Comparison of ENCODE assay signal across 19 mouse cellular contexts in genomic region chr19:6226763-6227162, GRCm38 (mm10). TPM values are rescaled to one million over a fixed set of nuclear protein-coding genes. Genes with fewer than 3 reads are reported as not detected.
DNase-seq lines count a peak whose midpoint lies in the region; ATAC-seq and TF ChIP-seq lines count a peak whose summit lies in the region.
"Had no signal": no experiment of that assay in that cellular context is flagged by ENCODE, and none has a peak within 500 bp of the region (broad histone marks: within the 10 kb centered on the region; RNA-seq: fewer than 3 reads in every experiment).

No protein-coding gene starts in this region.

- H3K27me3 ChIP-seq in heart, embryonic 12.5 days (replicated peaks) = no peaks in the 10 kb centered on the region
- H3K27me3 ChIP-seq in midbrain, embryonic 10.5 days (ENCODE audit: low read depth, poor library complexity, severe bottlenecking) = no peaks in the 10 kb centered on the region
- H3K27me3 ChIP-seq in midbrain, embryonic 16.5 days (ENCODE audit: control insufficient read depth, insufficient read depth, low read depth, low read length) = no peaks in the 10 kb centered on the region
- H3K27me3 ChIP-seq in limb, embryonic 12.5 days = no peaks in the 10 kb centered on the region
- H3K27me3 ChIP-seq in intestine, postnatal 0 days (replicated peaks; ENCODE audit: control insufficient read depth, insufficient read depth, low read length) = no peaks in the 10 kb centered on the region
- H3K27me3 ChIP-seq in intestine, embryonic 16.5 days (replicated peaks; ENCODE audit: control insufficient read depth, insufficient read depth, low read length) = no peaks in the 10 kb centered on the region
- H3K27me3 ChIP-seq: embryonic facial prominence, embryonic 15.5 days; kidney, embryonic 15.5 days; midbrain, embryonic 12.5 days had no signal

- peak; percentile 49; the same call in 1 of the 2 replicates for ATAC-seq in heart, embryonic 12.5 days (ENCODE audit: insufficient number of reproducible peaks, low FRiP score)
- no peak for ATAC-seq in midbrain, embryonic 16.5 days
- ATAC-seq in limb, embryonic 12.5 days (ENCODE audit: insufficient number of reproducible peaks, insufficient read depth, low FRiP score, low TSS enrichment, low read depth) = no peak
- no peak for ATAC-seq in intestine, postnatal 0 days
- ATAC-seq in intestine, embryonic 16.5 days = no peak

- intact Hi-C loops in heart, postnatal 10 days (cut with DNase I) = no loop called here

- no peak overlapping the region for H3K4me3 ChIP-seq in heart, embryonic 12.5 days
- H3K4me3 ChIP-seq in midbrain, embryonic 10.5 days = 0 out of 2 replicates have a peak overlapping the region, but pooled peaks have one; percentile 11
- H3K4me3 ChIP-seq in midbrain, embryonic 16.5 days (ENCODE audit: low read depth, low read length) = no peak overlapping the region
- no peak overlapping the region for H3K4me3 ChIP-seq in cortical plate, adult 2 months (ENCODE audit: insufficient read depth, low read length)
- no peak overlapping the region for H3K4me3 ChIP-seq in limb, embryonic 12.5 days (replicated peaks)
- H3K4me3 ChIP-seq in intestine, postnatal 0 days (ENCODE audit: low read depth, low read length) = no peak overlapping the region
- no peak overlapping the region for H3K4me3 ChIP-seq in intestine, embryonic 16.5 days (ENCODE audit: low read length)
- H3K4me3 ChIP-seq: embryonic facial prominence, embryonic 15.5 days; kidney, embryonic 15.5 days; layer of hippocampus, adult 2 months; midbrain, embryonic 12.5 days had no signal

- H3K9ac ChIP-seq in heart, embryonic 12.5 days = no peak overlapping the region
- no peak overlapping the region for H3K9ac ChIP-seq in midbrain, embryonic 16.5 days (ENCODE audit: low read depth, low read length)
- H3K9ac ChIP-seq in limb, embryonic 12.5 days (replicated peaks) = no peak overlapping the region
- no peak overlapping the region for H3K9ac ChIP-seq in intestine, postnatal 0 days (ENCODE audit: low read depth, low read length)
- H3K9ac ChIP-seq in intestine, embryonic 16.5 days (ENCODE audit: low read depth, low read length) = no peak overlapping the region
- H3K9ac ChIP-seq: embryonic facial prominence, embryonic 15.5 days; kidney, embryonic 15.5 days; midbrain, embryonic 12.5 days had no signal

- H3K4me2 ChIP-seq in heart, embryonic 12.5 days = no peak overlapping the region
- no peak overlapping the region for H3K4me2 ChIP-seq in midbrain, embryonic 16.5 days (ENCODE audit: low read length)
- H3K4me2 ChIP-seq in limb, embryonic 12.5 days = no peak overlapping the region
- H3K4me2 ChIP-seq in intestine, postnatal 0 days (replicated peaks; ENCODE audit: low read depth) = no peak overlapping the region
- H3K4me2 ChIP-seq in intestine, embryonic 16.5 days (ENCODE audit: low read depth, low read length) = no peak overlapping the region
- H3K4me2 ChIP-seq: embryonic facial prominence, embryonic 15.5 days; kidney, embryonic 15.5 days; midbrain, embryonic 12.5 days had no signal

- H3K4me1 ChIP-seq in heart, embryonic 12.5 days (replicated peaks) = no peaks in the 10 kb centered on the region
- H3K4me1 ChIP-seq in midbrain, embryonic 10.5 days = peaks cover 11% of the 10 kb centered on the region
- H3K4me1 ChIP-seq in midbrain, embryonic 16.5 days (ENCODE audit: control insufficient read depth, insufficient read depth, low read length) = no peaks in the 10 kb centered on the region
- H3K4me1 ChIP-seq in cortical plate, adult 2 months (ENCODE audit: control insufficient read depth, insufficient read depth, low read length) = no peaks in the 10 kb centered on the region
- H3K4me1 ChIP-seq in limb, embryonic 12.5 days (replicated peaks) = peaks cover 7% of the 10 kb centered on the region; the same call in 1 of the 2 replicates
- no peaks in the 10 kb centered on the region for H3K4me1 ChIP-seq in intestine, postnatal 0 days (replicated peaks; ENCODE audit: control insufficient read depth, insufficient read depth, low read length)
- H3K4me1 ChIP-seq in intestine, embryonic 16.5 days (ENCODE audit: control insufficient read depth, insufficient read depth, low read length) = peaks cover 4% of the 10 kb centered on the region; the same call in 1 of the 2 replicates
- H3K4me1 ChIP-seq: midbrain, embryonic 12.5 days had no signal

- 81% methylated on average over 14 of the region's 14 CpGs for WGBS in heart, embryonic 12.5 days
- 89% methylated on average over 14 of the region's 14 CpGs for WGBS in midbrain, embryonic 10.5 days
- 88% methylated on average over 14 of the region's 14 CpGs for whole genome bisulfite sequencing in midbrain, embryonic 16.5 days
- 81% methylated on average over 14 of the region's 14 CpGs for whole genome bisulfite sequencing in limb, embryonic 12.5 days
- WGBS in intestine, postnatal 0 days = 88% methylated on average over 14 of the region's 14 CpGs
- WGBS in intestine, embryonic 16.5 days = 87% methylated on average over 14 of the region's 14 CpGs

- no peak for TF ChIP-seq CTCF in cortical plate, adult 2 months (IDR thresholded peaks at IDR 0.05; ENCODE audit: extremely low read depth, insufficient read depth, low read length)
- TF ChIP-seq CTCF in intestine, postnatal 0 days (IDR thresholded peaks at IDR 0.05; ENCODE audit: low read depth) = no peak

- TF ChIP-seq POLR2A in cortical plate, adult 2 months (IDR thresholded peaks at IDR 0.05; ENCODE audit: extremely low read depth, insufficient read depth, low read length) = 0 out of 2 replicates have a peak, but pooled peaks have one; percentile 7

- H3K9me3 ChIP-seq in heart, embryonic 12.5 days (replicated peaks) = no peaks in the 10 kb centered on the region
- H3K9me3 ChIP-seq in midbrain, embryonic 10.5 days (replicated peaks) = no peaks in the 10 kb centered on the region
- no peaks in the 10 kb centered on the region for H3K9me3 ChIP-seq in midbrain, embryonic 16.5 days (replicated peaks; ENCODE audit: control insufficient read depth, low read length, poor library complexity, severe bottlenecking)
- no peaks in the 10 kb centered on the region for H3K9me3 ChIP-seq in limb, embryonic 12.5 days
- H3K9me3 ChIP-seq in intestine, postnatal 0 days (ENCODE audit: control insufficient read depth) = no peaks in the 10 kb centered on the region
- no peaks in the 10 kb centered on the region for H3K9me3 ChIP-seq in intestine, embryonic 16.5 days (ENCODE audit: control insufficient read depth, low read length)
- H3K9me3 ChIP-seq: embryonic facial prominence, embryonic 15.5 days; kidney, embryonic 15.5 days; midbrain, embryonic 12.5 days had no signal

- DNase-seq in heart, postnatal 10 days = no peak
- no peak for DNase-seq in midbrain, embryonic 10.5 days (ENCODE audit: low spot score)
- DNase-seq: cerebellum, postnatal 36 days; gastrocnemius, postnatal 36 days; heart, postnatal 14 days; left cerebral cortex, postnatal 4 days; thymus, postnatal 4 days had no signal

- H3K27ac ChIP-seq in heart, embryonic 12.5 days (ENCODE audit: poor library complexity, severe bottlenecking) = no peak overlapping the region
- H3K27ac ChIP-seq in midbrain, embryonic 10.5 days (replicated peaks) = 0 out of 2 replicates have a peak overlapping the region, but pooled peaks have one; percentile 9
- H3K27ac ChIP-seq in midbrain, embryonic 16.5 days (ENCODE audit: low read length) = no peak overlapping the region
- no peak overlapping the region for H3K27ac ChIP-seq in cortical plate, adult 2 months (ENCODE audit: insufficient read depth, low read length)
- H3K27ac ChIP-seq in limb, embryonic 12.5 days = peak overlapping the region; percentile 69; the same call in 1 of the 2 replicates
- H3K27ac ChIP-seq in intestine, postnatal 0 days (ENCODE audit: low read depth, low read length) = no peak overlapping the region
- H3K27ac ChIP-seq in intestine, embryonic 16.5 days (ENCODE audit: low read length) = no peak overlapping the region
- H3K27ac ChIP-seq: kidney, embryonic 15.5 days; layer of hippocampus, adult 2 months; midbrain, embryonic 12.5 days had no signal

- H3K36me3 ChIP-seq in heart, embryonic 12.5 days = peaks cover 52% of the 10 kb centered on the region
- H3K36me3 ChIP-seq in midbrain, embryonic 10.5 days = peaks cover 51% of the 10 kb centered on the region
- H3K36me3 ChIP-seq in midbrain, embryonic 16.5 days (ENCODE audit: control insufficient read depth, insufficient read depth, low read length) = peaks cover 18% of the 10 kb centered on the region
- peaks cover 50% of the 10 kb centered on the region for H3K36me3 ChIP-seq in limb, embryonic 12.5 days
- H3K36me3 ChIP-seq in intestine, postnatal 0 days (ENCODE audit: control insufficient read depth, insufficient read depth) = peaks cover 44% of the 10 kb centered on the region
- 0 out of 2 replicates have a peak, but pooled peaks cover 5% of the 10 kb centered on the region for H3K36me3 ChIP-seq in intestine, embryonic 16.5 days (ENCODE audit: control insufficient read depth, insufficient read depth, low read length)

RNA-seq across cellular contexts. Expression of gene Gpha2, which starts 0.6 kb away (rescaled TPM):
- polyA plus RNA-seq in heart, embryonic 12.5 days (2016; fragmentation: Nextera tagmentation; extraction: Ambion mirVana) = 0.57 TPM in 1 of 2 replicates, not detected in the other
- not detected for total RNA-seq in heart, postnatal 10 days (2021)
- not detected in 2 replicates for polyA plus RNA-seq in midbrain, embryonic 10.5 days (2016; fragmentation: Nextera tagmentation; extraction: Ambion mirVana)
- not detected in 2 replicates for polyA plus RNA-seq in midbrain, embryonic 16.5 days (2015; fragmentation: Nextera tagmentation; extraction: Ambion mirVana)
- 0.21 TPM in 1 of 2 replicates, not detected in the other for polyA plus RNA-seq in cortical plate, adult 2 months (2012; rRNA removed)
- 2.0 and 2.4 TPM in 2 replicates for polyA plus RNA-seq in limb, embryonic 12.5 days (2016; fragmentation: Nextera tagmentation; extraction: Ambion mirVana)
- 0.26 and 0.34 TPM in 2 replicates for polyA plus RNA-seq in intestine, postnatal 0 days (2015; fragmentation: Nextera tagmentation; extraction: Ambion mirVana)
- 0.23 and 0.65 TPM in 2 replicates for polyA plus RNA-seq in intestine, embryonic 16.5 days (2015; fragmentation: Nextera tagmentation; extraction: Ambion mirVana)
- total RNA-seq: gastrocnemius, postnatal 36 days; heart, postnatal 14 days; layer of hippocampus, adult 2 months; left cerebral cortex, postnatal 4 days had no signal
- polyA plus RNA-seq: forebrain, embryonic 11.5 days; liver, embryonic 16.5 days had no signal

RNA-seq across cellular contexts. Expression of gene Ppp2r5b, which starts 8.9 kb away (rescaled TPM):
- 29.8 and 31.0 TPM in 2 replicates for polyA plus RNA-seq in heart, embryonic 12.5 days (2016; fragmentation: Nextera tagmentation; extraction: Ambion mirVana)
- total RNA-seq in heart, postnatal 10 days (2021) = 10 to 100 TPM; 30.7 to 31.7 TPM
- polyA plus RNA-seq in midbrain, embryonic 10.5 days (2016; fragmentation: Nextera tagmentation; extraction: Ambion mirVana) = 31.7 and 42.8 TPM in 2 replicates
- 149 and 165 TPM in 2 replicates for polyA plus RNA-seq in midbrain, embryonic 16.5 days (2015; fragmentation: Nextera tagmentation; extraction: Ambion mirVana)
- polyA plus RNA-seq in cortical plate, adult 2 months (2012; rRNA removed) = 154 and 160 TPM in 2 replicates
- 22.7 and 23.7 TPM in 2 replicates for polyA plus RNA-seq in limb, embryonic 12.5 days (2016; fragmentation: Nextera tagmentation; extraction: Ambion mirVana)
- 15.2 and 17.1 TPM in 2 replicates for polyA plus RNA-seq in intestine, postnatal 0 days (2015; fragmentation: Nextera tagmentation; extraction: Ambion mirVana)
- 21.0 and 23.5 TPM in 2 replicates for polyA plus RNA-seq in intestine, embryonic 16.5 days (2015; fragmentation: Nextera tagmentation; extraction: Ambion mirVana)

RNA-seq across cellular contexts. Expression of gene Atg2a, which starts 14.7 kb away (rescaled TPM):
- polyA plus RNA-seq in heart, embryonic 12.5 days (2016; fragmentation: Nextera tagmentation; extraction: Ambion mirVana) = 10.9 and 13.0 TPM in 2 replicates
- total RNA-seq in heart, postnatal 10 days (2021) = 10 to 100 TPM; 17.7 to 19.0 TPM
- 10.1 and 13.4 TPM in 2 replicates for polyA plus RNA-seq in midbrain, embryonic 10.5 days (2016; fragmentation: Nextera tagmentation; extraction: Ambion mirVana)
- 12.9 and 15.5 TPM in 2 replicates for polyA plus RNA-seq in midbrain, embryonic 16.5 days (2015; fragmentation: Nextera tagmentation; extraction: Ambion mirVana)
- 28.9 and 31.0 TPM in 2 replicates for polyA plus RNA-seq in cortical plate, adult 2 months (2012; rRNA removed)
- polyA plus RNA-seq in limb, embryonic 12.5 days (2016; fragmentation: Nextera tagmentation; extraction: Ambion mirVana) = 11.1 and 11.2 TPM in 2 replicates
- 3.6 and 4.0 TPM in 2 replicates for polyA plus RNA-seq in intestine, postnatal 0 days (2015; fragmentation: Nextera tagmentation; extraction: Ambion mirVana)
- polyA plus RNA-seq in intestine, embryonic 16.5 days (2015; fragmentation: Nextera tagmentation; extraction: Ambion mirVana) = 7.4 and 8.4 TPM in 2 replicates

RNA-seq across cellular contexts. Expression of gene Majin, which starts 42.6 kb away (rescaled TPM):
- not detected in 2 replicates for polyA plus RNA-seq in heart, embryonic 12.5 days (2016; fragmentation: Nextera tagmentation; extraction: Ambion mirVana)
- not detected for total RNA-seq in heart, postnatal 10 days (2021)
- not detected in 2 replicates for polyA plus RNA-seq in midbrain, embryonic 10.5 days (2016; fragmentation: Nextera tagmentation; extraction: Ambion mirVana)
- polyA plus RNA-seq in midbrain, embryonic 16.5 days (2015; fragmentation: Nextera tagmentation; extraction: Ambion mirVana) = not detected in 2 replicates
- polyA plus RNA-seq in cortical plate, adult 2 months (2012; rRNA removed) = 0.09 and 0.23 TPM in 2 replicates
- polyA plus RNA-seq in limb, embryonic 12.5 days (2016; fragmentation: Nextera tagmentation; extraction: Ambion mirVana) = not detected in 2 replicates
- 0.20 TPM in 1 of 2 replicates, not detected in the other for polyA plus RNA-seq in intestine, postnatal 0 days (2015; fragmentation: Nextera tagmentation; extraction: Ambion mirVana)
- not detected in 2 replicates for polyA plus RNA-seq in intestine, embryonic 16.5 days (2015; fragmentation: Nextera tagmentation; extraction: Ambion mirVana)
- total RNA-seq: gastrocnemius, postnatal 36 days; heart, postnatal 14 days; layer of hippocampus, adult 2 months; left cerebral cortex, postnatal 4 days had no signal
- polyA plus RNA-seq: forebrain, embryonic 11.5 days; kidney, embryonic 15.5 days; liver, embryonic 16.5 days; midbrain, embryonic 12.5 days had no signal

RNA-seq across cellular contexts. Expression of gene Ehd1, which starts 49.8 kb away (rescaled TPM):
- 87.0 and 88.7 TPM in 2 replicates for polyA plus RNA-seq in heart, embryonic 12.5 days (2016; fragmentation: Nextera tagmentation; extraction: Ambion mirVana)
- 100 to 1,000 TPM; 129 to 181 TPM for total RNA-seq in heart, postnatal 10 days (2021)
- 81.6 and 93.5 TPM in 2 replicates for polyA plus RNA-seq in midbrain, embryonic 10.5 days (2016; fragmentation: Nextera tagmentation; extraction: Ambion mirVana)
- 99.6 and 103 TPM in 2 replicates for polyA plus RNA-seq in midbrain, embryonic 16.5 days (2015; fragmentation: Nextera tagmentation; extraction: Ambion mirVana)
- 48.2 and 49.2 TPM in 2 replicates for polyA plus RNA-seq in cortical plate, adult 2 months (2012; rRNA removed)
- polyA plus RNA-seq in limb, embryonic 12.5 days (2016; fragmentation: Nextera tagmentation; extraction: Ambion mirVana) = 71.5 and 71.6 TPM in 2 replicates
- polyA plus RNA-seq in intestine, postnatal 0 days (2015; fragmentation: Nextera tagmentation; extraction: Ambion mirVana) = 177 and 201 TPM in 2 replicates
- 135 and 158 TPM in 2 replicates for polyA plus RNA-seq in intestine, embryonic 16.5 days (2015; fragmentation: Nextera tagmentation; extraction: Ambion mirVana)

Comparison
In these comparisons a context has a peak if more than half of its experiments do, and no peak if none do; other contexts are left out.
1. H3K27ac ChIP-seq: peak in midbrain, embryonic 10.5 days (single experiment) and limb, embryonic 12.5 days (single experiment); none in heart, embryonic 12.5 days (single experiment), midbrain, embryonic 16.5 days (single experiment), cortical plate, adult 2 months (single experiment), intestine, postnatal 0 days (single experiment) and intestine, embryonic 16.5 days (single experiment).